Mouse (Mus musculus) gastrocnemius, adult 8-10 months (tissue): Measurements from ENCODE around the gene Stac3. TPM values are rescaled to one million over a fixed set of nuclear protein-coding genes. Genes with fewer than 3 reads are reported as not detected.

Source experiments
- total RNA-seq, 4 experiments: library from RNA; stranded (reverse); gene quantifications; 2 replicates each; pipeline ENCODE4 v1.2.4; 2022

Stac3 gene
- total RNA-seq, 4 experiments from 2014 or later = 386 to 447 (median 408) TPM

Other genes starting within 250 kb of the Stac3 start
- gene Kif5a, start 238.3 kb upstream of the Stac3 start, total RNA-seq = under 1 TPM; 0.22 to 0.36 (median 0.29) TPM
- gene Dctn2, start 235.3 kb upstream of the Stac3 start, total RNA-seq = 100 to 1,000 TPM in 2 of 4 experiments, 10 to 100 TPM in 2; 89.1 to 101 (median 99.3) TPM
- gene Mbd6, start 212.7 kb upstream of the Stac3 start, total RNA-seq = 10 to 100 TPM; 16.0 to 20.8 (median 17.4) TPM
- gene Mars, start 189.9 kb upstream of the Stac3 start, total RNA-seq = 10 to 100 TPM; 59.2 to 76.6 (median 66.0) TPM
- gene Arhgap9, start 179.7 kb upstream of the Stac3 start, total RNA-seq = 1 to 10 TPM in 1 of 4 experiments, under 1 TPM in 3; 0.39 to 1.2 (median 0.57) TPM
- gene Gli1, start 159.7 kb upstream of the Stac3 start, total RNA-seq = under 1 TPM; 0.48 to 0.99 (median 0.78) TPM
- not detected for gene Inhbe, start 147.3 kb upstream of the Stac3 start, total RNA-seq
- gene Inhbc, start 131.3 kb upstream of the Stac3 start, total RNA-seq = not detected
- 100 to 1,000 TPM; 130 to 135 (median 131) TPM for gene R3hdm2, start 121.4 kb upstream of the Stac3 start, total RNA-seq
- 10 to 100 TPM in 1 of 4 experiments, 1 to 10 TPM in 3; 4.6 to 11.1 (median 7.6) TPM for gene Ndufa4l2, start 13.3 kb downstream of the Stac3 start, total RNA-seq
- gene Shmt2, start 20.8 kb downstream of the Stac3 start, total RNA-seq = 10 to 100 TPM; 20.3 to 23.0 (median 22.8) TPM
- gene Nxph4, start 32.9 kb downstream of the Stac3 start, total RNA-seq = under 1 TPM in 2 of 4 experiments, not detected in 2; 0.16 to 0.27 TPM
- gene Lrp1, start 119.5 kb downstream of the Stac3 start, total RNA-seq = 10 to 100 TPM; 25.5 to 45.5 (median 36.3) TPM
- 10 to 100 TPM; 14.1 to 15.3 (median 14.2) TPM for gene Stat6, start 141.3 kb downstream of the Stac3 start, total RNA-seq
- 1 to 10 TPM; 2.0 to 2.6 (median 2.3) TPM for gene Nemp1, start 165.2 kb downstream of the Stac3 start, total RNA-seq
- gene Nab2, start 166.9 kb downstream of the Stac3 start, total RNA-seq = 1 to 10 TPM; 2.1 to 3.6 (median 2.8) TPM
- gene Myo1a, start 203.5 kb downstream of the Stac3 start, total RNA-seq = not detected
- gene Tac2, start 222.8 kb downstream of the Stac3 start, total RNA-seq = not detected
- 1 to 10 TPM; 6.0 to 8.1 (median 6.4) TPM for gene Zbtb39, start 237.9 kb downstream of the Stac3 start, total RNA-seq